Mouse (Mus musculus) MEL (cell line): Measurements from ENCODE around the gene Cdr2l. TPM values are rescaled to one million over a fixed set of nuclear protein-coding genes. Genes with fewer than 3 reads are reported as not detected.

Experiments
- DNase-seq: peaks from one replicate; pipeline ENCODE4 v3.0.0; 2011; ENCODE audit warnings: low read depth, low spot score
- H3K27ac ChIP-seq: 2 replicates; pipeline ENCODE4 v1.5.1; 2012; ENCODE audit warnings: low read depth, mild to moderate bottlenecking, control low read depth, low read length, moderate library complexity; ENCODE audit not compliant: control insufficient read depth
- H3K27me3 ChIP-seq, 2 experiments: fragments of 150-350 bp in 1 of 2; sonication (generic) in 1 of 2; 2 replicates each; pipeline ENCODE4 v1.6.1; 2012; ENCODE audit warnings: low read length in 2 of 2, mild to moderate bottlenecking in 2 of 2, improper control_type of control experiment in 1 of 2, moderate library complexity in 1 of 2; ENCODE audit not compliant: insufficient read depth in 2 of 2, control insufficient read depth in 1 of 2
- H3K36me3 ChIP-seq, 2 experiments: 2 replicates each; pipeline ENCODE4 v1.6.1; 2012 to 2014; ENCODE audit warnings: low read length in 2 of 2, improper control_type of control experiment in 1 of 2, inconsistent platforms in 1 of 2, mild to moderate bottlenecking in 1 of 2; ENCODE audit not compliant: insufficient read depth in 2 of 2, control insufficient read depth in 1 of 2
- H3K4me1 ChIP-seq, 2 experiments: fragments of 150-350 bp in 1 of 2; sonication (generic) in 1 of 2; 2 replicates each; pipeline ENCODE4 v1.6.1; 2012; ENCODE audit warnings: low read length in 2 of 2, improper control_type of control experiment in 1 of 2, mild to moderate bottlenecking in 1 of 2; ENCODE audit not compliant: insufficient read depth in 2 of 2, control insufficient read depth in 1 of 2
- H3K4me3 ChIP-seq, 2 experiments: fragments of 150-350 bp in 1 of 2; sonication (generic) in 1 of 2; 2 replicates each; pipeline ENCODE4 v1.5.1; 2012; ENCODE audit warnings: low read depth in 2 of 2, low read length in 2 of 2, mild to moderate bottlenecking in 2 of 2, moderate library complexity in 2 of 2, control low read depth in 1 of 2, improper control_type of control experiment in 1 of 2; ENCODE audit not compliant: control insufficient read depth in 1 of 2, insufficient read depth in 1 of 2
- H3K79me2 ChIP-seq: 2 replicates; pipeline ENCODE4 v1.6.1; 2012; ENCODE audit warnings: mild to moderate bottlenecking, low read length, moderate library complexity; ENCODE audit not compliant: control insufficient read depth, poor library complexity, insufficient read depth
- H3K9ac ChIP-seq: 2 replicates; pipeline ENCODE4 v1.6.1; 2012; ENCODE audit warnings: low read depth, mild to moderate bottlenecking, control low read depth, low read length, moderate library complexity; ENCODE audit not compliant: control insufficient read depth, poor library complexity, severe bottlenecking
- H3K9me3 ChIP-seq: fragments of 150-350 bp; sonication (generic); replicated peaks from 2 replicates; pipeline ENCODE4 v1.6.1; 2012; ENCODE audit warnings: mild to moderate bottlenecking, low read length, improper control_type of control experiment, moderate library complexity; ENCODE audit not compliant: insufficient read depth
- CHD1 ChIP-seq: IDR thresholded peaks from 2 replicates; pipeline ENCODE4 v1.6.1; 2012; ENCODE audit warnings: low read depth, mild to moderate bottlenecking, inconsistent platforms, low read length, improper control_type of control experiment
- CHD2 ChIP-seq: IDR thresholded peaks from 2 replicates; pipeline ENCODE4 v1.6.1; 2011; ENCODE audit warnings: low read length, improper control_type of control experiment
- CTCF ChIP-seq, 3 experiments: IDR thresholded peaks in 2 of 3; conservative IDR thresholded peaks in 1 of 3; 2 replicates each; pipeline ENCODE4 v1.5.1; 2011 to 2012; ENCODE audit warnings: low read length in 3 of 3, low read depth in 2 of 3, mild to moderate bottlenecking in 2 of 3, improper control_type of control experiment in 1 of 3, inconsistent platforms in 1 of 3, mixed read lengths in 1 of 3, moderate library complexity in 1 of 3; ENCODE audit not compliant: control insufficient read depth in 1 of 3, insufficient read depth in 1 of 3, poor library complexity in 1 of 3, severe bottlenecking in 1 of 3
- E2F4 ChIP-seq: IDR thresholded peaks from 2 replicates; pipeline ENCODE4 v1.6.1; 2011; ENCODE audit warnings: low read depth, low read length, improper control_type of control experiment, borderline replicate concordance
- ELF1 ChIP-seq: IDR thresholded peaks from 2 replicates; pipeline ENCODE4 v1.6.1; 2014; ENCODE audit warnings: low read depth, mild to moderate bottlenecking, inconsistent platforms, low read length, improper control_type of control experiment, moderate library complexity
- EP300 ChIP-seq, 2 experiments: IDR thresholded peaks; 2 replicates each; pipeline ENCODE4 v1.6.1; 2011; ENCODE audit warnings: improper control_type of control experiment in 2 of 2, low read length in 2 of 2, low read depth in 1 of 2, mild to moderate bottlenecking in 1 of 2
- ETS1 ChIP-seq: IDR thresholded peaks from 2 replicates; pipeline ENCODE4 v1.6.1; 2012; ENCODE audit warnings: low read depth, mild to moderate bottlenecking, inconsistent platforms, low read length, improper control_type of control experiment, moderate library complexity
- GABPA ChIP-seq: IDR thresholded peaks from 2 replicates; pipeline ENCODE4 v1.6.1; 2012; ENCODE audit warnings: low read depth, mild to moderate bottlenecking, inconsistent platforms, low read length, improper control_type of control experiment, moderate library complexity
- GATA1 ChIP-seq: IDR thresholded peaks from 2 replicates; pipeline ENCODE4 v1.6.1; 2011; ENCODE audit warnings: low read depth, low read length, improper control_type of control experiment
- HCFC1 ChIP-seq: IDR thresholded peaks from 2 replicates; pipeline ENCODE4 v1.6.1; 2012; ENCODE audit warnings: low read depth, mild to moderate bottlenecking, inconsistent platforms, low read length, improper control_type of control experiment, moderate library complexity
- JUND ChIP-seq: IDR thresholded peaks from 2 replicates; pipeline ENCODE4 v1.6.1; 2011; ENCODE audit warnings: low read depth, mild to moderate bottlenecking, improper control_type of control experiment, low read length
- KAT2A ChIP-seq: conservative IDR thresholded peaks from 2 replicates; pipeline ENCODE4 v1.6.1; 2012; ENCODE audit warnings: low read depth, low read length, improper control_type of control experiment, inconsistent platforms
- MAFK ChIP-seq: IDR thresholded peaks from 2 replicates; pipeline ENCODE4 v1.6.1; 2011; ENCODE audit warnings: low read depth, mild to moderate bottlenecking, low read length, improper control_type of control experiment, borderline replicate concordance
- MAX ChIP-seq: IDR thresholded peaks from 2 replicates; pipeline ENCODE4 v1.6.1; 2011; ENCODE audit warnings: low read length, improper control_type of control experiment
- MAZ ChIP-seq: IDR thresholded peaks from 2 replicates; pipeline ENCODE4 v1.6.1; 2012; ENCODE audit warnings: low read depth, mild to moderate bottlenecking, inconsistent platforms, low read length, improper control_type of control experiment
- MEF2A ChIP-seq: IDR thresholded peaks from 2 replicates; pipeline ENCODE4 v1.6.1; 2014; ENCODE audit warnings: low read depth, mild to moderate bottlenecking, inconsistent platforms, low read length, improper control_type of control experiment; ENCODE audit not compliant: poor library complexity, insufficient replicate concordance, severe bottlenecking; ENCODE audit errors: extremely low read depth
- MXI1 ChIP-seq: IDR thresholded peaks from 2 replicates; pipeline ENCODE4 v1.6.1; 2011; ENCODE audit warnings: mild to moderate bottlenecking, low read depth, low read length, improper control_type of control experiment
- MYB ChIP-seq: IDR thresholded peaks from 2 replicates; pipeline ENCODE4 v1.6.1; 2011; ENCODE audit warnings: mild to moderate bottlenecking, low read depth, low read length, improper control_type of control experiment
- MYC ChIP-seq: IDR thresholded peaks from 2 replicates; pipeline ENCODE4 v1.6.1; 2011; ENCODE audit warnings: low read depth, mild to moderate bottlenecking, low read length, improper control_type of control experiment, moderate library complexity
- NELFE ChIP-seq: IDR thresholded peaks from 2 replicates; pipeline ENCODE4 v1.6.1; 2011; ENCODE audit warnings: low read depth, low read length, improper control_type of control experiment
- NRF1 ChIP-seq: IDR thresholded peaks from 2 replicates; pipeline ENCODE4 v1.6.1; 2014; ENCODE audit warnings: low read depth, mild to moderate bottlenecking, inconsistent platforms, low read length, improper control_type of control experiment, moderate library complexity; ENCODE audit not compliant: poor library complexity, insufficient read depth, severe bottlenecking
- POLR2A ChIP-seq, 2 experiments: IDR thresholded peaks; 2 replicates each; pipeline ENCODE4 v1.6.1; 2011 to 2012; ENCODE audit warnings: low read length in 2 of 2, mild to moderate bottlenecking in 2 of 2, control low read depth in 1 of 2, improper control_type of control experiment in 1 of 2, low read depth in 1 of 2, moderate library complexity in 1 of 2; ENCODE audit not compliant: control insufficient read depth in 1 of 2, insufficient read depth in 1 of 2, poor library complexity in 1 of 2
- POLR2AphosphoS2 ChIP-seq: IDR thresholded peaks from 2 replicates; pipeline ENCODE4 v1.6.1; 2011; ENCODE audit warnings: low read length, improper control_type of control experiment
- POLR2AphosphoS5 ChIP-seq: IDR thresholded peaks from 2 replicates; pipeline ENCODE4 v1.6.1; 2012; ENCODE audit warnings: low read depth, borderline replicate concordance, mild to moderate bottlenecking, inconsistent platforms, low read length, moderate library complexity, mixed read lengths
- RAD21 ChIP-seq: IDR thresholded peaks from 2 replicates; pipeline ENCODE4 v1.6.1; 2011; ENCODE audit warnings: mild to moderate bottlenecking, low read depth, low read length, improper control_type of control experiment
- RCOR1 ChIP-seq: IDR thresholded peaks from 2 replicates; pipeline ENCODE4 v1.6.1; 2012; ENCODE audit warnings: low read depth, mild to moderate bottlenecking, inconsistent platforms, low read length, improper control_type of control experiment
- SIN3A ChIP-seq: IDR thresholded peaks from 2 replicates; pipeline ENCODE4 v1.6.1; 2012; ENCODE audit warnings: low read length, improper control_type of control experiment, inconsistent platforms
- SMC3 ChIP-seq: IDR thresholded peaks from 2 replicates; pipeline ENCODE4 v1.6.1; 2011; ENCODE audit warnings: low read depth, low read length, improper control_type of control experiment
- TAL1 ChIP-seq: IDR thresholded peaks from 2 replicates; pipeline ENCODE4 v1.6.1; 2012; ENCODE audit warnings: mild to moderate bottlenecking, inconsistent platforms, low read length, moderate library complexity, mixed read lengths
- TBP ChIP-seq: IDR thresholded peaks from 2 replicates; pipeline ENCODE4 v1.8.0; 2011; ENCODE audit warnings: low read depth, low read length, improper control_type of control experiment
- TCF12 ChIP-seq: IDR thresholded peaks from 2 replicates; pipeline ENCODE4 v1.6.1; 2014; ENCODE audit warnings: low read depth, mild to moderate bottlenecking, inconsistent platforms, low read length, improper control_type of control experiment, moderate library complexity
- UBTF ChIP-seq: IDR thresholded peaks from 2 replicates; pipeline ENCODE4 v1.6.1; 2012; ENCODE audit warnings: low read depth, mild to moderate bottlenecking, inconsistent platforms, low read length, improper control_type of control experiment, moderate library complexity, borderline replicate concordance; ENCODE audit not compliant: insufficient read depth
- USF2 ChIP-seq, 2 experiments: IDR thresholded peaks; 2 replicates each; pipeline ENCODE4 v1.6.1; 2011 to 2012; ENCODE audit warnings: improper control_type of control experiment in 2 of 2, low read length in 2 of 2, borderline replicate concordance in 1 of 2, inconsistent platforms in 1 of 2, low read depth in 1 of 2, mild to moderate bottlenecking in 1 of 2; ENCODE audit not compliant: insufficient read depth in 1 of 2
- ZC3H11A ChIP-seq: IDR thresholded peaks from 2 replicates; pipeline ENCODE4 v1.6.1; 2012; ENCODE audit warnings: low read depth, mild to moderate bottlenecking, inconsistent platforms, low read length, improper control_type of control experiment
- ZKSCAN1 ChIP-seq: IDR thresholded peaks from 2 replicates; pipeline ENCODE4 v1.6.1; 2012; ENCODE audit warnings: low read depth, mild to moderate bottlenecking, inconsistent platforms, low read length, improper control_type of control experiment, moderate library complexity
- ZMIZ1 ChIP-seq: IDR thresholded peaks from 2 replicates; pipeline ENCODE4 v1.6.1; 2012; ENCODE audit warnings: low read depth, mild to moderate bottlenecking, inconsistent platforms, low read length, improper control_type of control experiment, moderate library complexity
- ZNF384 ChIP-seq: IDR thresholded peaks from 2 replicates; pipeline ENCODE4 v1.6.1; 2012; ENCODE audit warnings: low read depth, mild to moderate bottlenecking, inconsistent platforms, low read length, improper control_type of control experiment
- polyA plus RNA-seq, 2 experiments: library from polyadenylated mRNA; stranded (reverse) in 1 of 2; unstranded in 1 of 2; fragments of >175 nt in 1 of 2; fragments of >200 nt in 1 of 2; gene quantifications; 2 replicates each; pipeline versions ENCODE4 v1.2.1 to v1.2.4; 2012; ENCODE audit warnings: low replicate concordance in 2 of 2, low read depth in 1 of 2; ENCODE audit not compliant: insufficient read length in 2 of 2, insufficient read depth in 1 of 2, missing spikeins in 1 of 2
- total RNA-seq: library from RNA; depleted of rRNA; stranded (reverse); fragments of 300-350 nt; gene quantifications from 2 replicates; pipeline ENCODE4 v1.2.3, GENCODE M21; 2012

The Cdr2l gene
- total and polyA plus RNA-seq, 3 experiments = 5.2 to 8.2 TPM; not detected in 1

DNA sequence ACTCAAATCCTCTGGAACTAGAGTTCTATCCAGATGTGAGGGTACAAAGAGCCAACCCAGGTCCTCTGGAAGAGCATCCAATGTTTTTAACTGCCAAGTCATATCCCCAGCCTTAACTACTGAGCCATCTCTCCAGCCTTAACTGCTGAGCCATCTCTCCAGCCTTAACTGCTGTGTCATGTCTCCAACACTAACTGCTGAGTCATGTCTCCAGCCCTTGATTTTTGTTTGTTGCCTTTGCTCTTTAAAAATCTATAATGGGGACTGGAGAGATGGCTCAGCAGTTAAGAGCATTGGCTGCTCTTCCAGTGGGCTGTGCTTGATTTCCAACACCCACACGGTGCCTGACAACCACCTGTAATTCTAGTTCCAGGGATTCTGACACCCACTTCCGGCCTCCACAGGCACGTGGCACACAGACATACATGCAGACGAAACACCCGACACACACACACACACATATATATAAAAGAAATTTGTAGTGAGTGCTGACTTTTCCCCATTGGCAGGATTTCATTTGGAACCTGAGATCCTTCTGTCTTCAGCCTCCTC lies 55.9 kb downstream of the Cdr2l start:
- Histone ChIP-seq H3K9me3 (no peaks in the 10 kb centered on the region), H3K27ac (no peak overlapping the region; the same call in 1 of the 2 replicates), H3K4me3 (no peak overlapping the region), H3K79me2 (no peaks in the 10 kb centered on the region), H3K4me1 (peaks cover 3 to 8% of the 10 kb centered on the region in 2 experiments; a peak in 3 of 4 replicates), H3K9ac (no peak overlapping the region), H3K27me3 (no peaks in the 10 kb centered on the region), H3K36me3 (peaks cover 0 to 5% of the 10 kb centered on the region in 2 experiments; a peak in 2 of 4 replicates)
- peak; percentile 80 for DNase-seq
- TF ChIP-seq RCOR1 = 0 out of 2 replicates have a peak, but pooled peaks have one; percentile 32
- peak; percentile 51; the same call in 1 of the 2 replicates for TF ChIP-seq MXI1
- no peak for TF ChIP-seq MEF2A
- TF ChIP-seq ETS1 = peak; percentile 73
- no peak for TF ChIP-seq POLR2A (IDR thresholded peaks at IDR 0.05; ENCODE audit: control insufficient read depth in 1 of 2, insufficient read depth in 1 of 2, low read depth in 1 of 2, low read length in 2 of 2, poor library complexity in 1 of 2)
- TF ChIP-seq SMC3 = 0 out of 2 replicates have a peak, but pooled peaks have one; percentile 2
- no peak for TF ChIP-seq CTCF (IDR thresholded peaks at IDR 0.05 in 2 of 3, conservative IDR thresholded peaks at IDR 0.05 in 1 of 3; ENCODE audit: control insufficient read depth in 1 of 3, insufficient read depth in 1 of 3, low read depth in 2 of 3, low read length in 3 of 3, poor library complexity in 1 of 3, severe bottlenecking in 1 of 3)
- TF ChIP-seq MYB = no peak
- TF ChIP-seq TAL1 = no peak
- no peak for TF ChIP-seq HCFC1
- peak; percentile 92 for TF ChIP-seq GABPA
- no peak for TF ChIP-seq E2F4
- no peak for TF ChIP-seq JUND
- TF ChIP-seq TCF12 = no peak
- no peak for TF ChIP-seq RAD21
- TF ChIP-seq CHD1 = no peak
- TF ChIP-seq MAX = peak; percentile 44; the same call in 1 of the 2 replicates
- no peak for TF ChIP-seq ZNF384
- TF ChIP-seq NELFE = no peak
- no peak for TF ChIP-seq ZC3H11A
- 0 out of 2 replicates have a peak, but pooled peaks have one; percentile 21 for TF ChIP-seq NRF1
- TF ChIP-seq UBTF = no peak
- TF ChIP-seq TBP = no peak
- no peak for TF ChIP-seq CHD2
- no peak for TF ChIP-seq ZKSCAN1
- TF ChIP-seq SIN3A = peak; percentile 68
- TF ChIP-seq ZMIZ1 = no peak
- TF ChIP-seq MYC = 0 out of 2 replicates have a peak, but pooled peaks have one; percentile 19
- TF ChIP-seq USF2 (IDR thresholded peaks at IDR 0.05; ENCODE audit: borderline replicate concordance in 1 of 2, insufficient read depth in 1 of 2, low read depth in 1 of 2, low read length in 2 of 2) = no peak
- TF ChIP-seq ELF1 = no peak
- TF ChIP-seq MAZ = no peak
- no peak for TF ChIP-seq KAT2A
- TF ChIP-seq EP300 (IDR thresholded peaks at IDR 0.05; ENCODE audit: low read depth in 1 of 2, low read length in 2 of 2) = peak; percentile 59 to 62
- TF ChIP-seq MAFK = peak; percentile 95
- no peak for TF ChIP-seq POLR2AphosphoS5
- peak; percentile 40; the same call in 1 of the 2 replicates for TF ChIP-seq GATA1
- no peak for TF ChIP-seq POLR2AphosphoS2
